Mouse (Mus musculus): ENCODE data around the gene Osbpl10.

- TF ChIP-seq CTCF (IDR thresholded peaks at IDR 0.05; ENCODE audit: low read depth) (no peak), EP300 (IDR thresholded peaks at IDR 0.05; ENCODE audit: low read depth) (no peak)
Measured at GRCm38 (mm10) chr9:115217984-115218383, 239.6 kb downstream of the Osbpl10 start.

Data from liver, postnatal 0 days (tissue).